Mouse (Mus musculus): Measurements from ENCODE around the gene Arhgef25. TPM values are rescaled to one million over a fixed set of nuclear protein-coding genes. Genes with fewer than 3 reads are reported as not detected.
"Not testable (repeated sequence)": the region's sequence is repeated elsewhere in the genome, so short reads cannot be mapped to it uniquely, and the experiment has no call there.

The Arhgef25 gene
- polyA plus RNA-seq, 1 experiment from 2014 or later = 52.6 TPM

DNA sequence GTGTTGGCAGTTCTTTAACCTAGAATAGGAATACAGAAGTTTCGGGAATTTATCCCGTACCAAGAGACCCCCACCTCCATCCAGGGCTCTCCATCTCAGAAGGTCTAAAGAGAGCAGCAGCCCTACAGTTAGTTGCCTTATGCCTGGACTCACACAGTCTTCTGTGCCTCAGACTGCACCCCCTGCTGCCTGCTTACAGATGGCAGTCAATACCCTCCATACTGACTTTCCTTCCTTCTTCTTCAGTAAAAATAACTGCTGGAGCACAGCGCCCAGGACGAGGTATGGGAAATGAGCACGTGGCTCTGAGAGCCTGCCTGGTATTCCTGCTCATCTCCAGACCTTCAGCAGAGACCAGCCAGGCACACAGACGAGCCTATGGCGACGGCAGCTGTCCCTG is 10.4 kb upstream of the Arhgef25 start:
- peaks cover 78% of the 10 kb centered on the region for H3K36me3 ChIP-seq
- H3K27me3 ChIP-seq = no peaks in the 10 kb centered on the region
- H3K27ac ChIP-seq = no peak overlapping the region
- H3K4me3 ChIP-seq (replicated peaks) = no peak overlapping the region
- H3K9me3 ChIP-seq (replicated peaks) = no peaks in the 10 kb centered on the region
- H3K4me1 ChIP-seq = peaks cover 36% of the 10 kb centered on the region
- H3K9ac ChIP-seq = no peak overlapping the region
- 83% methylated on average over 8 of the region's 8 CpGs for WGBS
- ATAC-seq (replicated peaks; ENCODE audit: low FRiP score) = no peak
- no peak overlapping the region for H3K4me2 ChIP-seq

DNA sequence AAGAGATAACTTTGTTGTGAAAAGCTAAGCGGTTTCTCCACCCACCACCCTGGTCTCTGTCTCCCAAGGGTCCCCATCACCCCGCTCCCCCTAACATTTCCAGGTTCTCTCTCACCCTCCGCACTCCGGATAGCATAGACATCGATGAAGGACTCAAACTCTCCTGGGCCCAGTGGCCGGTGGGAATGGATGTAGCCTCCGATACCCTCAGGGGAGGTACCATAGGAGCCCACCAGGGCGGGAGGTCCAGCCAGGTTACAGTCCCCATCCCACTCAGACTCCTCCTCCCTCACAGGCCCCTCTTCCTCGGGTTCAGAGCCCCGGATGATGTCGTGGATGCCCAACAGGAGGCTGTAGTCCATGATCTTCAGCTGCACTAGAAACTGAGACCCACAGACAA is 9.6 kb upstream of the Arhgef25 start:
- Histone ChIP-seq H3K36me3 (peaks cover 70% of the 10 kb centered on the region), H3K9me3 (replicated peaks) (no peaks in the 10 kb centered on the region), H3K9ac (no peak overlapping the region), H3K4me1 (peaks cover 44% of the 10 kb centered on the region), H3K4me2 (no peak overlapping the region), H3K27ac (no peak overlapping the region), H3K27me3 (no peaks in the 10 kb centered on the region), H3K4me3 (replicated peaks) (no peak overlapping the region)
- 78% methylated on average over 11 of the region's 11 CpGs for WGBS
- ATAC-seq (replicated peaks; ENCODE audit: low FRiP score) = no peak

DNA sequence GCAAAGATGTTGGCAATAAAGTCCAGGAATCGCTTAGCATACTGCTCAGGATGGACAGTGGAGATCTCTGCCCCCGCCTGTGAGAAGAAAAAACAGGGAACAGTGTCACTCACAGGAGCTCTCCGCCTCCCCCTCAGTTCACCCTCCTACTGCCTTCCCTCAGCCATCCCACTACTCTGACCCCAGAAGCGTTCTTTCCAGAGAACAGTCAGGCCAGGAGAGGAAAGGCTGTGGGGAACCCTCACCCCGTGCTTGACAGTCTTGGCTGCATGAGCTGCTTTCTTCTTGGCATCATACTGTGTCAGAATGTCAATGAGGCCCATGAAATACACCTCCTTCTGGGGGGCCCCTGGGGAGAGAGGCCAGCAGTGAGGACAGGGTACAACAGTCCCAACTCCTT is 9.2 kb upstream of the Arhgef25 start:
- 46% methylated on average over 5 of the region's 5 CpGs for WGBS
- H3K9me3 ChIP-seq (replicated peaks) = no peaks in the 10 kb centered on the region
- peak overlapping the region; percentile 45; the same call in 1 of the 2 replicates for H3K27ac ChIP-seq
- ATAC-seq (replicated peaks; ENCODE audit: low FRiP score) = no peak
- H3K36me3 ChIP-seq = peaks cover 67% of the 10 kb centered on the region
- H3K4me1 ChIP-seq = peaks cover 48% of the 10 kb centered on the region
- H3K27me3 ChIP-seq = no peaks in the 10 kb centered on the region
- H3K9ac ChIP-seq = no peak overlapping the region
- H3K4me2 ChIP-seq = no peak overlapping the region
- no peak overlapping the region for H3K4me3 ChIP-seq (replicated peaks)

DNA sequence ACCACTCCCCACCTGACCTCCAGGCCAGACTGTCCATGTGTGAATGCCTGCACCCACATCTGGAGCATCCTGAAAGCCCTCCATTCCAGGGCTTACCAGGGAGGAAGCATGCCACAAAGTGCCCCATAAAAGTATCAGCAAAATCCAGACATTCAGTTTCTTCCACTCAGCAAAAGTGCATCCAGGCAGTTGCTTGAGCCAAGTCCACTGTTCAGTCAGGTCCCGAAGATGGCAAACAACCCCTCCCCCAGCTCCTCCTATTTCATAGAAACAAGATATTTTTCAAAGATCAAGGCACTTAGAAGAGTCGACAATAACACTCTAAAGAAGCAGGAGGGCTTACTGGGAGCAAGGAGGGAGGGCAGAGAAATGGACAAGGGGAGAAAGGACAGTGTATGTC is 8.6 kb upstream of the Arhgef25 start:
- Histone ChIP-seq H3K9me3 (replicated peaks) (no peaks in the 10 kb centered on the region), H3K4me3 (replicated peaks) (no peak overlapping the region), H3K27ac (peak overlapping the region; percentile 45; the same call in 1 of the 2 replicates), H3K4me2 (no peak overlapping the region), H3K27me3 (no peaks in the 10 kb centered on the region), H3K9ac (no peak overlapping the region), H3K36me3 (peaks cover 62% of the 10 kb centered on the region), H3K4me1 (peaks cover 49% of the 10 kb centered on the region)
- 43% methylated on average over 2 of the region's 2 CpGs for WGBS
- no peak for ATAC-seq (replicated peaks; ENCODE audit: low FRiP score)

DNA sequence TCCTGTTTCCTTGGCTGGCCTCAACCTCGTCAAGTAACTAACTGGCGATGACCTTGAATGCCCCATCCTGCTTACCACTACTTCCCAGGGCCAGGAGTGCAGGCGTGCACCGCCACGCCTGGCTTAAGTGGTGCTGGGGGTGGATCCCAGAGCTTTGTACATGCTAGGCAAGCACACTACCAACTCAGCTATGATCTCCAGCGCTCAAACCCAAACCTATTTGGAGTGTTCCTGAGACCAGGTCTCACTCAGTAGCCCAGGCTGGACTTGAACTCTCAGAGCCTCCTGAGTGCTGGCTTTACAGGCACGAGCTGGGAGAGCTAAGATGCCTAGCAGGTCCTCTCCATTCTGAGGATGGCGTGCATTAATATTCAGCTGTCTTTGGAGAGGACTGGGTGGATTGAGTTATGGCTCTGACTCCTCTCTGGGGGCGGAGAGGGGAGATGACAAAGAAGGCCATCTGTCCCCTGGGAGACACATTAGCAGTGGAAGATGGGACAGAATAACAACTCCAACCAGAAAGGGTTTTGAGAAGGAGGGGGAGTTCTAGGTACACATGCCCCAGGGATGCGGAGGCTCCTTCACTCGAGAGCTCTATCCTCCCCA is 7.7 kb upstream of the Arhgef25 start:
- H3K9ac ChIP-seq = no peak overlapping the region
- no peak overlapping the region for H3K4me3 ChIP-seq (replicated peaks)
- peak overlapping the region; percentile 97 for H3K27ac ChIP-seq
- H3K4me1 ChIP-seq = peaks cover 57% of the 10 kb centered on the region
- no peaks in the 10 kb centered on the region for H3K27me3 ChIP-seq
- no peaks in the 10 kb centered on the region for H3K9me3 ChIP-seq (replicated peaks)
- no peak for ATAC-seq (replicated peaks; ENCODE audit: low FRiP score)
- H3K4me2 ChIP-seq = no peak overlapping the region
- 74% methylated on average over 11 of the region's 11 CpGs for WGBS
- H3K36me3 ChIP-seq = peaks cover 61% of the 10 kb centered on the region

DNA sequence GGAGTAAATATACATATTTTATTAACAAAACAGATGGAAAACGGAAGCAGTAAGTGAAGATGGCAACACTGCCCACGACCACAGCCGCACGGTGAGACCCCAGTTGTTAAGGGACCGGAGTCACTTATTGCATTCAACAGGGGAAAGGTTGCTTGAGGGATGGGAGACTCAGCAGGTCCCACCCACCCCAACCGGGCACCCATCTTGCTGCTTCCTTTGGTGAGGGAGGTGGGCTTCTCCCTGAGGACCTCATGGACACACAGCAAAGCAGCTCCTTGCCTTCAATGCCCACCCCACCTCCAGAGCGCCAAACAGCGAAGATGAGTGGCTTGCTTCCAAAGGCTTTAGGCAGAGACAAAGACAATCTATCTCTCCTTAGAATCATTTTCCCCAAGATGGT is 7.2 kb upstream of the Arhgef25 start:
- 92% methylated on average over 8 of the region's 8 CpGs for WGBS
- Histone ChIP-seq H3K9ac (no peak overlapping the region), H3K4me3 (replicated peaks) (no peak overlapping the region), H3K36me3 (peaks cover 61% of the 10 kb centered on the region), H3K9me3 (replicated peaks) (no peaks in the 10 kb centered on the region), H3K27ac (peak overlapping the region; percentile 97), H3K4me2 (no peak overlapping the region), H3K4me1 (peaks cover 61% of the 10 kb centered on the region), H3K27me3 (no peaks in the 10 kb centered on the region)
- ATAC-seq (replicated peaks; ENCODE audit: low FRiP score) = no peak

DNA sequence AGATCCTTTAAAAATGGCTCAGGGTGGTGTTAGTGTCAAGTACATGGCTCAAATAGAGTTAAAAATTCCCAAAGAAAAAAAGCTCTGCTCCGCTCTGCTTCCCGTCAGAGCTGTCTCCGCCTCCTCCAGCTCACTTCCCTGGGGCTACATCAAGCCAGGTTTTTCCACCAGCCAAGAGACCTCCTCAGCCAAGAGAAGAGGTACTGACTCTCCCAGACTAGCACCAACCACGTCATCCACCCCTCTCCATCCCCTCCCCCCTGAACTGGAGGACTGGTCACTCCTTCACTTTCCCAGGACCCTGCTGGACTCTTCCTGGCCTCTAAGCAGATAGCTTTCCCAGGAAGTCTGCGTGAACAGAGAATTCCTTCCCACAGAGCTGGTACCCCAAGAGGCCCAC is 6.5 kb upstream of the Arhgef25 start:
- peak overlapping the region; percentile 96 for H3K4me3 ChIP-seq (replicated peaks)
- H3K9me3 ChIP-seq (replicated peaks) = no peaks in the 10 kb centered on the region
- H3K36me3 ChIP-seq = peaks cover 58% of the 10 kb centered on the region
- peak; percentile 80 for ATAC-seq (replicated peaks; ENCODE audit: low FRiP score)
- no peaks in the 10 kb centered on the region for H3K27me3 ChIP-seq
- peaks cover 64% of the 10 kb centered on the region for H3K4me1 ChIP-seq
- peak overlapping the region; percentile 97 for H3K27ac ChIP-seq
- peak overlapping the region; percentile 91; the same call in 1 of the 2 replicates for H3K9ac ChIP-seq
- 3% methylated on average over 5 of the region's 5 CpGs for WGBS
- peak overlapping the region; percentile 94 for H3K4me2 ChIP-seq

DNA sequence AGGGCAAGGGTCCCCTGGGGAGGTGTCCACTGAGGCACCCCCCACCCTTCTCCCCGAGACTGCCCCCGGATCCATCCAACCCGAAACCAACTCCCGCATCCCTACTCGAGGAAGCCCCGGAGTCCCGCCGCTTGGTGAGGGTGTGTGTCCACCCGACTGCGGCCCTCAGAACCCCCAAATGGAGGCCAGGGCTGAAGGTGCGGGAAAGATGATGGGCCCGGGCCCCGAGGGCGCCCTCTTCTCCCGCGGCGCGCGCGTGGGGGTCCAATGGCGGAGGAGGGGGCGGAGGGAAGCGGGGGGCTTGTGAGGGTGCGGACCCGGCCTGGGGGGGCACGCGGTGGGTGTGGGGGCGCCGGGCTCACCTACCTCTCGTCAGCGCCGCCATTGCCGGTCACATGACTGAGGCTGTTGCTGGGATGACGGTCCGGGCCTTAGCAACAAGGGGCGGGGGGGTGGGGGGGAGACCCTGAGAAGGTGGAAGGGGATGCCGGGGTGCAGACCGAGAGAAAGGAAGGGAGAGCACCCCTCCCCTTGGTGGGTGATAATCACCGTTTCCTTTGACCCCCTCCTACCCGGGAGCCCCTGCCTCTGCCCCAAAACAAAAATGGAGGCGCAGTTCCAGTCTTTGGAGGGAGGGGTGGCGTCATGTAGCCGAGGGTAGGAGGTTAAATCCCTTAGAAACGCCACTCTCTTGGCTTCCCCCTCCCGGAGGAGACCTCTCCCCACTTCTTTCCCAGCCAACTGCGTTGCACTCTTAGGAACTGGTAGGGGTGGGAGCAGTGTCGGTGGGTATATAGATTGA is 5.6 kb upstream of the Arhgef25 start, which contains the start of gene Dtx3:
Gene Dtx3, minus strand, starts transcription at position 401 of the 802 bp plus-strand sequence.
- Histone ChIP-seq H3K9me3 (replicated peaks) (no peaks in the 10 kb centered on the region), H3K4me1 (peaks cover 73% of the 10 kb centered on the region), H3K27me3 (no peaks in the 10 kb centered on the region), H3K9ac (peak within 1 kb of the TSS; percentile 91), H3K4me2 (peak within 1 kb of the TSS; percentile 94), H3K36me3 (peaks cover 58% of the 10 kb centered on the region), H3K4me3 (replicated peaks) (peak within 1 kb of the TSS; percentile 96), H3K27ac (peak within 1 kb of the TSS; percentile 97)
- under 1% methylated on average over 36 of the region's 47 CpGs for WGBS
- peak; percentile 29 for ATAC-seq (replicated peaks; ENCODE audit: low FRiP score)

DNA sequence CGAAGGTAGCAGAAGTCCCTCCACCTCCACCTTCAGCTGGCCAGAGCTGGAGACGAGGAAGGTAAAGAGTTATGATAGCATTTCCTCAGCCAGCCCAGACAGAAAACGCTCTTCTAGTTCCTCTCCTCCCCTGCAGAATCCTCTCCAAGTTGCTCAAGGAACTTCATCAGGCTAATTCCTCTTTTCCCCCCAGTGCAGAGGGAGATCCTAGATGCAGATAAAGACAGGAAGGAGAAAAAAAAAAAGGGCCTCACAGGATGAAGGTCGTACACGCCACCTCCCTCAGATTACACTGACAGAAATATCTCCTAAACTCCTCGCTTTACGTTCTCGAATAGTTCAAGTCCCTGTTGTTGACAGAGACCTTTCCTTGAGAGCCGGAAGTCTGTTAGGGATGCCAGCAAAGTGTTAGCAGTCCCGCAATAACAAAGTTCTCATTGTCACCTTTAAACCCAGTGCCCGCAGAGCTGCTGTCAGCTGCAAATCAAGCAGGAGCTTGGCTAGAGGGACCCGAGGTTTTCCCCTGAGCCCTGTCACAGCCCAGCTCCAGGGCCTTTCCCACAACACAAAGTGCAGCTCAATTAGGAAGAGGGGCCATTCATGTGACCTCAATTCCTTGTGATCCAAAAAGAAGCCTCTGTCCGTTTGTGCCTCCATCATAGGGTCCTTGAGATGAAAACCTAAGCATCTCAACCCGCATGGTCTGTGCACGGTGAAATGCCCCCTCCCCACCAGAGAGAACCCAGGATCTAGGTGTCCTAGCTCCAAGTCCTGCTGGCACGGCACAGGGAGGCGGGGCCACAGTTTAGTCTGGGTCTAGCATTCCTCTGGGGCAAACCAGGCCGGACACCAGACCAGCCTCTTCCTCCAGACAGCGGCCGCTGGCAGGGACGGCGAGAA is 4.8 kb upstream of the Arhgef25 start:
- Histone ChIP-seq H3K4me2 (peak overlapping the region; percentile 94), H3K9me3 (replicated peaks) (no peaks in the 10 kb centered on the region), H3K4me1 (peaks cover 81% of the 10 kb centered on the region), H3K36me3 (peaks cover 50% of the 10 kb centered on the region), H3K27ac (peak overlapping the region; percentile 97), H3K27me3 (no peaks in the 10 kb centered on the region), H3K4me3 (replicated peaks) (peak overlapping the region; percentile 96), H3K9ac (peak overlapping the region; percentile 91)
- WGBS = 5% methylated on average over 22 of the region's 22 CpGs
- ATAC-seq (replicated peaks; ENCODE audit: low FRiP score) = peak; percentile 64

DNA sequence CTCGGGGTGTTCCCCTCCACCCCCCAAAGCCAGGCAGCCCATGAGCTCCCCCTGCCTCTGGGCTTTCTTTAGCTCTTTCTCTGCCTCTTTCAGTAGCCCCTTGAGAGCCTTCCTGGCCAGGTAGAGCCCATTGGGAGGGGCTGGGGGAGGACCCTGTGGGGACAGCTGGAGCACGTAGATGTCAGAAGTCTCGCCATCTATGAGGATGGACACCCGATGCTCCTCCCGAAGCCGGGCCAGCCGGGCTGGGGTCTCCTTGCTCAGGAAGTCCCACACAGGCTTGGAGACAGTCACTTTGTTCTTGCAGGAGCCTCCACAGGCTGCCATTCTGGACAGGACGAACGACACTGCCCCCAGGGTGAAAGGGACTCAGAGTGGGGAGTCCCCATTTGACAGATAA is 3.1 kb upstream of the Arhgef25 start:
- Histone ChIP-seq H3K9ac (no peak overlapping the region), H3K36me3 (peaks cover 35% of the 10 kb centered on the region), H3K27me3 (no peaks in the 10 kb centered on the region), H3K27ac (no peak overlapping the region), H3K4me1 (peaks cover 83% of the 10 kb centered on the region), H3K9me3 (replicated peaks) (no peaks in the 10 kb centered on the region), H3K4me3 (replicated peaks) (no peak overlapping the region), H3K4me2 (no peak overlapping the region)
- WGBS = 79% methylated on average over 9 of the region's 9 CpGs
- ATAC-seq (replicated peaks; ENCODE audit: low FRiP score) = no peak

DNA sequence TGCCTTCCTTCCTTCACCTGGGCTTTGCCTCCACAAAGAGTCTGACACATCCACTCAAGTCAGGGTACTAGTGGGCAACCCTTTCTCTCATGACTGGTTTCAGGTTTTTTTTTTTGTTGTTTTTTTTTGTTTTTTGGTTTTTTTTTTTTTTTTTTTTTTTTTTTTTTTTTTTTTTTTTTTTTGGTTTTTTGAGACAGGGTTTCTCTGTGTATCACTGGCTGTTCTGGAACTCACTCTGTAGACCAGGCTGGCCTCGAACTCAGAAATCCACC is 2.1 kb upstream of the Arhgef25 start:
- not testable (repeated sequence) for H3K4me2 ChIP-seq; ATAC-seq (replicated peaks; ENCODE audit: low FRiP score); H3K4me3 ChIP-seq (replicated peaks); H3K9me3 ChIP-seq (replicated peaks); H3K9ac ChIP-seq; H3K27ac ChIP-seq; H3K27me3 ChIP-seq
- peaks cover 25% of the 10 kb centered on the region for H3K36me3 ChIP-seq
- WGBS = 88% methylated on average over 1 of the region's 1 CpGs
- H3K4me1 ChIP-seq = peaks cover 82% of the 10 kb centered on the region

Measured in kidney, embryonic 15.5 days (tissue).